In genomic region chr15:53399663-53400553, GRCm38 (mm10) we compare ENCODE assay signal across 13 mouse cellular contexts.
A peak's percentile ranks its signal among the peaks of the same experiment; 100 is the strongest.
DNase-seq lines count a peak whose midpoint lies in the region; ATAC-seq lines count a peak whose summit lies in the region.
"Had no signal": no experiment of that assay in that cellular context is flagged by ENCODE, and none has a peak within 500 bp of the region (broad histone marks: within the 10 kb centered on the region; RNA-seq: fewer than 3 reads in every experiment).

No protein-coding gene starts in this region.

- no peak overlapping the region for H3K27ac ChIP-seq in liver, embryonic 11.5 days (ENCODE audit: low read depth, low read length)
- H3K27ac ChIP-seq: hindbrain, embryonic 15.5 days; neural tube, embryonic 12.5 days had no signal

- H3K9me3 ChIP-seq in liver, embryonic 11.5 days (ENCODE audit: control insufficient read depth, low read length) = no peaks in the 10 kb centered on the region
- H3K9me3 ChIP-seq: hindbrain, embryonic 15.5 days; neural tube, embryonic 12.5 days had no signal

- H3K36me3 ChIP-seq in liver, embryonic 11.5 days (ENCODE audit: control insufficient read depth, insufficient read depth, low read length) = no peaks in the 10 kb centered on the region
- H3K36me3 ChIP-seq: hindbrain, embryonic 15.5 days; neural tube, embryonic 12.5 days had no signal

- H3K4me2 ChIP-seq in liver, embryonic 11.5 days = no peak overlapping the region
- H3K4me2 ChIP-seq: hindbrain, embryonic 15.5 days; neural tube, embryonic 12.5 days had no signal

- H3K4me3 ChIP-seq in liver, embryonic 11.5 days (ENCODE audit: low read depth, low read length) = no peak overlapping the region
- H3K4me3 ChIP-seq: hindbrain, embryonic 15.5 days; neural tube, embryonic 12.5 days had no signal

- 61% methylated on average over 11 of the region's 11 CpGs for WGBS in liver, embryonic 11.5 days

- no peak for ATAC-seq in CD4-positive, CD25-positive, alpha-beta regulatory T cell, adult 4 months
- no peak for ATAC-seq in liver, embryonic 11.5 days (replicated peaks; ENCODE audit: low FRiP score)
- peak; percentile 85 to 91 for ATAC-seq in hematopoietic stem cell, adult 5-6 weeks (replicated peaks in 1 of 2; ENCODE audit: insufficient read depth in 1 of 2, low FRiP score in 2 of 2, low TSS enrichment in 1 of 2, low read depth in 1 of 2, poor library complexity in 2 of 2, severe bottlenecking in 2 of 2)

- no peaks in the 10 kb centered on the region for H3K27me3 ChIP-seq in liver, embryonic 11.5 days (replicated peaks; ENCODE audit: control insufficient read depth, insufficient read depth, low read length)
- H3K27me3 ChIP-seq: hindbrain, embryonic 15.5 days; neural tube, embryonic 12.5 days had no signal

- no peaks in the 10 kb centered on the region for H3K4me1 ChIP-seq in liver, embryonic 11.5 days (replicated peaks; ENCODE audit: control insufficient read depth, insufficient read depth, low read length)
- H3K4me1 ChIP-seq: hindbrain, embryonic 15.5 days; neural tube, embryonic 12.5 days had no signal

- peak; percentile 4 for DNase-seq in CD4-positive, CD25-positive, alpha-beta regulatory T cell, adult 2 months (ENCODE audit: low read depth, low spot score)
- peak; percentile 4 for DNase-seq in liver
- DNase-seq in liver, embryonic 11.5 days (ENCODE audit: low spot score) = no peak
- peak; percentile 14 for DNase-seq in naive thymus-derived CD4-positive, alpha-beta T cell, adult 2 months (ENCODE audit: low read depth)
- DNase-seq in right cerebral cortex, postnatal 4 days = no peak
- DNase-seq in cerebellum, postnatal 25 days = no peak
- DNase-seq: adrenal gland, postnatal 14 days; cerebellum, adult 9-10 months; right cerebral cortex, postnatal 14 days had no signal

- no peak overlapping the region for H3K9ac ChIP-seq in liver, embryonic 11.5 days (ENCODE audit: low read depth, low read length)
- H3K9ac ChIP-seq: hindbrain, embryonic 15.5 days; neural tube, embryonic 12.5 days had no signal

Comparison
In these comparisons a context has a peak if more than half of its experiments do, and no peak if none do; other contexts are left out.
1. DNase-seq: peak in CD4-positive, CD25-positive, alpha-beta regulatory T cell, adult 2 months (single experiment), liver (single experiment) and naive thymus-derived CD4-positive, alpha-beta T cell, adult 2 months (single experiment); none in liver, embryonic 11.5 days (single experiment), right cerebral cortex, postnatal 4 days (single experiment) and cerebellum, postnatal 25 days (0 of 2).
2. ATAC-seq: peak in hematopoietic stem cell, adult 5-6 weeks (2 of 2); none in CD4-positive, CD25-positive, alpha-beta regulatory T cell, adult 4 months (single experiment) and liver, embryonic 11.5 days (single experiment).